9 mouse cellular contexts compared by ENCODE assay signal in genomic region chr4:40676338-40676737, GRCm38 (mm10). TPM values are rescaled to one million over a fixed set of nuclear protein-coding genes. Genes with fewer than 3 reads are reported as not detected.
DNase-seq lines count a peak whose midpoint lies in the region; ATAC-seq lines count a peak whose summit lies in the region.
"Had no signal": no experiment of that assay in that cellular context is flagged by ENCODE, and none has a peak within 500 bp of the region (broad histone marks: within the 10 kb centered on the region; RNA-seq: fewer than 3 reads in every experiment).

No protein-coding gene starts in this region.

- H3K4me2 ChIP-seq in heart, embryonic 14.5 days (ENCODE audit: low read length), result peak overlapping the region; percentile 42
- H3K4me2 ChIP-seq in embryonic facial prominence, embryonic 15.5 days (replicated peaks), result 0 out of 2 replicates have a peak overlapping the region, but pooled peaks have one; percentile 17
- peak overlapping the region; percentile 32 for H3K4me2 ChIP-seq in neural tube, embryonic 12.5 days (replicated peaks)

- no peaks in the 10 kb centered on the region for H3K36me3 ChIP-seq in heart, embryonic 14.5 days (ENCODE audit: control insufficient read depth, insufficient read depth, low read length)
- no peaks in the 10 kb centered on the region for H3K36me3 ChIP-seq in embryonic facial prominence, embryonic 15.5 days
- no peaks in the 10 kb centered on the region for H3K36me3 ChIP-seq in limb, embryonic 10.5 days
- H3K36me3 ChIP-seq in neural tube, embryonic 12.5 days, result no peaks in the 10 kb centered on the region

- H3K9ac ChIP-seq in heart, embryonic 14.5 days (ENCODE audit: low read length), result no peak overlapping the region
- H3K9ac ChIP-seq in embryonic facial prominence, embryonic 15.5 days, result no peak overlapping the region
- H3K9ac ChIP-seq in neural tube, embryonic 12.5 days, result no peak overlapping the region

- WGBS in heart, embryonic 14.5 days, result 18% methylated on average over 14 of the region's 14 CpGs
- WGBS in embryonic facial prominence, embryonic 15.5 days, result 10% methylated on average over 14 of the region's 14 CpGs
- 17% methylated on average over 14 of the region's 14 CpGs for WGBS in limb, embryonic 10.5 days
- WGBS in neural tube, embryonic 12.5 days, result 19% methylated on average over 14 of the region's 14 CpGs

- no peak for ATAC-seq in heart, embryonic 14.5 days (ENCODE audit: insufficient number of reproducible peaks, insufficient read depth, low FRiP score, low read depth)
- no peak for ATAC-seq in embryonic facial prominence, embryonic 15.5 days (ENCODE audit: insufficient number of reproducible peaks, low FRiP score, low TSS enrichment, low read depth)
- ATAC-seq in neural tube, embryonic 12.5 days (ENCODE audit: low FRiP score, low read depth), result 0 out of 2 replicates have a peak, but pooled peaks have one; percentile 8

- H3K27ac ChIP-seq in heart, embryonic 14.5 days (replicated peaks in 1 of 2; ENCODE audit: control insufficient read depth in 1 of 2, insufficient read depth in 1 of 2, low read depth in 2 of 2, low read length in 2 of 2), result no peak overlapping the region
- H3K27ac ChIP-seq in embryonic facial prominence, embryonic 15.5 days (replicated peaks), result no peak overlapping the region
- no peak overlapping the region for H3K27ac ChIP-seq in limb, embryonic 10.5 days
- no peak overlapping the region for H3K27ac ChIP-seq in neural tube, embryonic 12.5 days

- no peak for DNase-seq in heart, postnatal 4 days
- DNase-seq in limb, embryonic 10.5 days (ENCODE audit: low spot score), result no peak
- no peak for DNase-seq in adrenal gland, postnatal 14 days
- no peak for DNase-seq in kidney, postnatal 4 days
- no peak for DNase-seq in gastrocnemius, postnatal 4 days (ENCODE audit: low spot score in 2 of 2)
- DNase-seq: cerebellum, postnatal 36 days had no signal

- H3K4me3 ChIP-seq in heart, embryonic 14.5 days (ENCODE audit: control insufficient read depth in 1 of 2, insufficient read depth in 1 of 2, low read depth in 1 of 2, low read length in 2 of 2), result no peak overlapping the region
- no peak overlapping the region for H3K4me3 ChIP-seq in embryonic facial prominence, embryonic 15.5 days (replicated peaks)
- H3K4me3 ChIP-seq in limb, embryonic 10.5 days, result peak overlapping the region; percentile 16; the same call in 1 of the 2 replicates
- H3K4me3 ChIP-seq in neural tube, embryonic 12.5 days, result no peak overlapping the region

- no peaks in the 10 kb centered on the region for H3K27me3 ChIP-seq in heart, embryonic 14.5 days (ENCODE audit: control insufficient read depth, insufficient read depth, low read length)
- no peaks in the 10 kb centered on the region for H3K27me3 ChIP-seq in embryonic facial prominence, embryonic 15.5 days
- no peaks in the 10 kb centered on the region for H3K27me3 ChIP-seq in limb, embryonic 10.5 days (ENCODE audit: low read depth, poor library complexity, severe bottlenecking)
- no peaks in the 10 kb centered on the region for H3K27me3 ChIP-seq in neural tube, embryonic 12.5 days (replicated peaks)

- peaks cover 0 to 3% of the 10 kb centered on the region in 2 experiments; a peak in 1 of 4 replicates for H3K4me1 ChIP-seq in heart, embryonic 14.5 days (ENCODE audit: control insufficient read depth in 2 of 2, insufficient read depth in 2 of 2, low read length in 2 of 2)
- 0 out of 2 replicates have a peak, but pooled peaks cover 7% of the 10 kb centered on the region for H3K4me1 ChIP-seq in embryonic facial prominence, embryonic 15.5 days
- H3K4me1 ChIP-seq in limb, embryonic 10.5 days, result peaks cover 10% of the 10 kb centered on the region
- H3K4me1 ChIP-seq in neural tube, embryonic 12.5 days, result peaks cover 6% of the 10 kb centered on the region

- no peaks in the 10 kb centered on the region for H3K9me3 ChIP-seq in heart, embryonic 14.5 days (ENCODE audit: control insufficient read depth, low read length)
- H3K9me3 ChIP-seq in embryonic facial prominence, embryonic 15.5 days (replicated peaks), result no peaks in the 10 kb centered on the region
- no peaks in the 10 kb centered on the region for H3K9me3 ChIP-seq in limb, embryonic 10.5 days (replicated peaks)
- H3K9me3 ChIP-seq in neural tube, embryonic 12.5 days, result no peaks in the 10 kb centered on the region

RNA-seq across cellular contexts. Expression of gene Aptx, which starts 26.7 kb away (rescaled TPM):
- 25.1 and 29.0 TPM in 2 replicates for polyA plus RNA-seq in heart, embryonic 14.5 days (2014; fragmentation: Nextera tagmentation; extraction: Ambion mirVana)
- 10 to 100 TPM; 18.8 to 21.0 TPM for total RNA-seq in heart, postnatal 4 days (2021)
- 31.8 and 34.6 TPM in 2 replicates for polyA plus RNA-seq in embryonic facial prominence, embryonic 15.5 days (2015; fragmentation: Nextera tagmentation; extraction: Ambion mirVana)
- 35.4 and 39.6 TPM in 2 replicates for polyA plus RNA-seq in limb, embryonic 10.5 days (2016; fragmentation: Nextera tagmentation; extraction: Ambion mirVana)
- polyA plus RNA-seq in neural tube, embryonic 12.5 days (2016; fragmentation: Nextera tagmentation; extraction: Ambion mirVana), result 55.9 and 57.9 TPM in 2 replicates
- 17.8 and 18.6 TPM in 2 replicates for total RNA-seq in adrenal gland, postnatal 14 days (2021)
- total RNA-seq in gastrocnemius, postnatal 4 days (2021), result 10 to 100 TPM; 18.9 to 20.9 TPM

RNA-seq across cellular contexts. Expression of gene Dnaja1, which starts 45.6 kb away (rescaled TPM):
- 218 and 239 TPM in 2 replicates for polyA plus RNA-seq in heart, embryonic 14.5 days (2014; fragmentation: Nextera tagmentation; extraction: Ambion mirVana)
- total RNA-seq in heart, postnatal 4 days (2021), result 100 to 1,000 TPM; 107 to 108 TPM
- polyA plus RNA-seq in embryonic facial prominence, embryonic 15.5 days (2015; fragmentation: Nextera tagmentation; extraction: Ambion mirVana), result 365 and 394 TPM in 2 replicates
- 546 and 555 TPM in 2 replicates for polyA plus RNA-seq in limb, embryonic 10.5 days (2016; fragmentation: Nextera tagmentation; extraction: Ambion mirVana)
- polyA plus RNA-seq in neural tube, embryonic 12.5 days (2016; fragmentation: Nextera tagmentation; extraction: Ambion mirVana), result 690 and 701 TPM in 2 replicates
- total RNA-seq in adrenal gland, postnatal 14 days (2021), result 287 and 409 TPM in 2 replicates
- total RNA-seq in gastrocnemius, postnatal 4 days (2021), result 100 to 1,000 TPM; 102 to 123 TPM
